Mouse (Mus musculus) liver, embryonic 12.5 days (tissue): ENCODE measurements around the gene Eipr1. TPM values are rescaled to one million over a fixed set of nuclear protein-coding genes. Genes with fewer than 3 reads are reported as not detected.

Experiments used
- ATAC-seq: fragments of 200-750 bp; cut with Nextera tagmentation; 2 replicates; pipeline ENCODE4 v1.8.0; 2017; ENCODE audit warnings: moderate number of reproducible peaks, mild to moderate bottlenecking, moderate library complexity
- H3K27ac ChIP-seq: fragments of 300-500 bp; sonication (generic); 2 replicates; pipeline ENCODE4 v1.5.1; 2016; ENCODE audit warnings: mild to moderate bottlenecking
- H3K27me3 ChIP-seq: fragments of 300-500 bp; sonication (generic); replicated peaks from 2 replicates; pipeline ENCODE4 v1.6.1; 2016; ENCODE audit warnings: mild to moderate bottlenecking, moderate library complexity
- H3K36me3 ChIP-seq: fragments of 300-500 bp; sonication (generic); 2 replicates; pipeline ENCODE4 v1.6.1; 2016; ENCODE audit warnings: mild to moderate bottlenecking, moderate library complexity
- H3K4me1 ChIP-seq: fragments of 300-500 bp; sonication (generic); 2 replicates; pipeline ENCODE4 v1.6.1; 2016
- H3K4me2 ChIP-seq: fragments of 300-500 bp; sonication (generic); 2 replicates; pipeline ENCODE4 v1.6.1; 2016; ENCODE audit warnings: mild to moderate bottlenecking, moderate library complexity
- H3K4me3 ChIP-seq: fragments of 300-500 bp; sonication (generic); 2 replicates; pipeline ENCODE4 v1.5.1; 2016; ENCODE audit warnings: mild to moderate bottlenecking, moderate library complexity
- H3K9ac ChIP-seq: fragments of 300-500 bp; sonication (generic); 2 replicates; pipeline ENCODE4 v1.6.1; 2016; ENCODE audit warnings: mild to moderate bottlenecking, moderate library complexity
- H3K9me3 ChIP-seq: fragments of 300-500 bp; sonication (generic); replicated peaks from 2 replicates; pipeline ENCODE4 v1.6.1; 2016; ENCODE audit warnings: mild to moderate bottlenecking, moderate library complexity
- WGBS: fragments of 180-500 bp; shearing (Covaris S2); methylation state at CpG from one replicate; pipeline ENCODE4 v1.1.7; 2016; ENCODE audit not compliant: insufficient replicate concordance; 5-methylcytosine and 5-hydroxymethylcytosine counted together
- polyA plus RNA-seq: library from polyadenylated mRNA; unstranded; fragments of >200 nt; fragmentation: Nextera tagmentation; extraction: Ambion mirVana; gene quantifications from 2 replicates; pipeline ENCODE4 v1.2.1, GENCODE M21; 2016

The Eipr1 gene
- polyA plus RNA-seq, 1 experiment from 2014 or later = 36.0 TPM

- WGBS = 68% methylated on average over 6 of the region's 6 CpGs
- Histone ChIP-seq H3K4me3 (no peak overlapping the region), H3K4me1 (0 out of 2 replicates have a peak, but pooled peaks cover 8% of the 10 kb centered on the region), H3K36me3 (peaks cover 11% of the 10 kb centered on the region), H3K4me2 (no peak overlapping the region), H3K9ac (no peak overlapping the region), H3K27ac (no peak overlapping the region), H3K9me3 (no peaks in the 10 kb centered on the region), H3K27me3 (no peaks in the 10 kb centered on the region)
- ATAC-seq = no peak
These were observed 82.7 kb downstream of the Eipr1 start for GRCm38 (mm10) chr12:28834266-28834665.

- Histone ChIP-seq H3K27ac (no peak overlapping the region), H3K4me1 (0 out of 2 replicates have a peak, but pooled peaks cover 3% of the 10 kb centered on the region), H3K36me3 (no peaks in the 10 kb centered on the region), H3K27me3 (no peaks in the 10 kb centered on the region), H3K4me2 (no peak overlapping the region), H3K9ac (no peak overlapping the region), H3K4me3 (no peak overlapping the region), H3K9me3 (no peaks in the 10 kb centered on the region)
- ATAC-seq = no peak
- WGBS = 82% methylated on average over 3 of the region's 3 CpGs
These were observed 84.1 kb downstream of the Eipr1 start for GRCm38 (mm10) chr12:28835683-28836082.

- H3K9me3 ChIP-seq = no peaks in the 10 kb centered on the region
- H3K36me3 ChIP-seq = no peaks in the 10 kb centered on the region
- H3K4me3 ChIP-seq = no peak overlapping the region
- H3K9ac ChIP-seq = no peak overlapping the region
- H3K4me1 ChIP-seq = 0 out of 2 replicates have a peak, but pooled peaks cover 3% of the 10 kb centered on the region
- no peak overlapping the region for H3K4me2 ChIP-seq
- H3K27me3 ChIP-seq = no peaks in the 10 kb centered on the region
- H3K27ac ChIP-seq = no peak overlapping the region
- 68% methylated on average over 4 of the region's 4 CpGs for WGBS
- ATAC-seq = no peak
These were observed 86.7 kb downstream of the Eipr1 start for GRCm38 (mm10) chr12:28838268-28838667.

GRCm38 (mm10) chr12:28838971-28839370 is 87.4 kb downstream of the Eipr1 start:
- H3K36me3 ChIP-seq = no peaks in the 10 kb centered on the region
- H3K4me1 ChIP-seq = 0 out of 2 replicates have a peak, but pooled peaks cover 3% of the 10 kb centered on the region
- no peaks in the 10 kb centered on the region for H3K27me3 ChIP-seq
- H3K27ac ChIP-seq = no peak overlapping the region
- 77% methylated on average over 7 of the region's 7 CpGs for WGBS
- no peak overlapping the region for H3K9ac ChIP-seq
- H3K4me2 ChIP-seq = no peak overlapping the region
- no peak overlapping the region for H3K4me3 ChIP-seq
- no peaks in the 10 kb centered on the region for H3K9me3 ChIP-seq
- ATAC-seq = no peak

GRCm38 (mm10) chr12:28841179-28841698 is 89.6 kb downstream of the Eipr1 start:
- Histone ChIP-seq H3K36me3 (no peaks in the 10 kb centered on the region), H3K27ac (no peak overlapping the region), H3K27me3 (no peaks in the 10 kb centered on the region), H3K4me1 (0 out of 2 replicates have a peak, but pooled peaks cover 3% of the 10 kb centered on the region), H3K4me3 (no peak overlapping the region), H3K9ac (no peak overlapping the region), H3K9me3 (no peaks in the 10 kb centered on the region), H3K4me2 (no peak overlapping the region)
- 70% methylated on average over 5 of the region's 5 CpGs for WGBS
- ATAC-seq = no peak

GRCm38 (mm10) chr12:28845811-28846210 is 94.2 kb downstream of the Eipr1 start:
- ATAC-seq = no peak
- H3K27me3 ChIP-seq = no peaks in the 10 kb centered on the region
- H3K9me3 ChIP-seq = no peaks in the 10 kb centered on the region
- H3K36me3 ChIP-seq = peaks cover 4% of the 10 kb centered on the region
- no peaks in the 10 kb centered on the region for H3K4me1 ChIP-seq
- 71% methylated on average over 8 of the region's 8 CpGs for WGBS
- no peak overlapping the region for H3K27ac ChIP-seq
- no peak overlapping the region for H3K4me2 ChIP-seq
- H3K4me3 ChIP-seq = no peak overlapping the region
- H3K9ac ChIP-seq = no peak overlapping the region

- H3K36me3 ChIP-seq = peaks cover 4% of the 10 kb centered on the region
- WGBS = 53% methylated on average over 6 of the region's 6 CpGs
- no peak for ATAC-seq
These were observed 95.8 kb downstream of the Eipr1 start for GRCm38 (mm10) chr12:28847401-28847800.

GRCm38 (mm10) chr12:28848726-28849612 is 97.4 kb downstream of the Eipr1 start:
- H3K4me2 ChIP-seq = no peak overlapping the region
- peaks cover 4% of the 10 kb centered on the region for H3K36me3 ChIP-seq
- no peaks in the 10 kb centered on the region for H3K27me3 ChIP-seq
- no peak for ATAC-seq
- no peak overlapping the region for H3K4me3 ChIP-seq
- no peak overlapping the region for H3K27ac ChIP-seq
- no peaks in the 10 kb centered on the region for H3K9me3 ChIP-seq
- no peaks in the 10 kb centered on the region for H3K4me1 ChIP-seq
- WGBS = 86% methylated on average over 18 of the region's 18 CpGs
- no peak overlapping the region for H3K9ac ChIP-seq

More at GRCm38 (mm10) chr12:28847401-28847800, 95.8 kb downstream of the Eipr1 start:
- H3K4me3 ChIP-seq = no peak overlapping the region
- no peaks in the 10 kb centered on the region for H3K27me3 ChIP-seq
- H3K4me2 ChIP-seq = no peak overlapping the region
- no peaks in the 10 kb centered on the region for H3K9me3 ChIP-seq
- H3K27ac ChIP-seq = no peak overlapping the region
- H3K9ac ChIP-seq = no peak overlapping the region
- H3K4me1 ChIP-seq = no peaks in the 10 kb centered on the region

GRCm38 (mm10) chr12:28859495-28860263 is 108.1 kb downstream of the Eipr1 start:
- Histone ChIP-seq H3K27me3 (no peaks in the 10 kb centered on the region), H3K36me3 (peaks cover 19% of the 10 kb centered on the region), H3K4me1 (no peaks in the 10 kb centered on the region), H3K4me2 (no peak overlapping the region), H3K4me3 (no peak overlapping the region), H3K9me3 (no peaks in the 10 kb centered on the region), H3K27ac (no peak overlapping the region), H3K9ac (no peak overlapping the region)
- 77% methylated on average over 11 of the region's 11 CpGs for WGBS
- ATAC-seq = no peak

GRCm38 (mm10) chr12:28860264-28860560 is 108.6 kb downstream of the Eipr1 start:
- Histone ChIP-seq H3K27me3 (no peaks in the 10 kb centered on the region), H3K4me3 (no peak overlapping the region), H3K36me3 (peaks cover 24% of the 10 kb centered on the region), H3K4me2 (no peak overlapping the region), H3K9ac (no peak overlapping the region), H3K4me1 (no peaks in the 10 kb centered on the region), H3K27ac (no peak overlapping the region), H3K9me3 (no peaks in the 10 kb centered on the region)
- WGBS = 79% methylated on average over 5 of the region's 5 CpGs
- no peak for ATAC-seq

- WGBS = 84% methylated on average over 12 of the region's 12 CpGs
- Histone ChIP-seq H3K27me3 (no peaks in the 10 kb centered on the region), H3K27ac (no peak overlapping the region), H3K4me2 (no peak overlapping the region), H3K4me3 (no peak overlapping the region), H3K9ac (no peak overlapping the region), H3K4me1 (no peaks in the 10 kb centered on the region), H3K36me3 (peaks cover 48% of the 10 kb centered on the region), H3K9me3 (no peaks in the 10 kb centered on the region)
- no peak for ATAC-seq
These were observed 111.7 kb downstream of the Eipr1 start for GRCm38 (mm10) chr12:28863260-28863659.

GRCm38 (mm10) chr12:28866121-28866520 is 114.5 kb downstream of the Eipr1 start:
- 63% methylated on average over 1 of the region's 1 CpGs for WGBS
- Histone ChIP-seq H3K27ac (no peak overlapping the region), H3K9me3 (no peaks in the 10 kb centered on the region), H3K9ac (no peak overlapping the region), H3K4me2 (no peak overlapping the region), H3K36me3 (peaks cover 46% of the 10 kb centered on the region), H3K4me1 (no peaks in the 10 kb centered on the region), H3K4me3 (no peak overlapping the region), H3K27me3 (no peaks in the 10 kb centered on the region)
- no peak for ATAC-seq
